Mouse (Mus musculus) liver, embryonic 14.5 days (tissue): Measurements from ENCODE around the gene Ints6l.
A peak's percentile ranks its signal among the peaks of the same experiment; 100 is the strongest.

ENCODE experiments used
- CTCF ChIP-seq: IDR thresholded peaks from 2 replicates; pipeline ENCODE4 v1.5.1; 2016; ENCODE audit warnings: antibody characterized with exemption, low read depth, control low read depth
- EP300 ChIP-seq: IDR thresholded peaks from 2 replicates; pipeline ENCODE4 v1.6.1; 2016; ENCODE audit warnings: antibody characterized with exemption, low read depth

- TF ChIP-seq CTCF (peak; percentile 76), EP300 (no peak)
Observed at GRCm38 (mm10) chrX:56531266-56531665, 76.6 kb downstream of the Ints6l start.
